Mouse (Mus musculus) macrophage (primary cell): ENCODE measurements around the gene Kyat1. TPM values are rescaled to one million over a fixed set of nuclear protein-coding genes. Genes with fewer than 3 reads are reported as not detected.
"Not testable (repeated sequence)": the region's sequence is repeated elsewhere in the genome, so short reads cannot be mapped to it uniquely, and the experiment has no call there.

ENCODE experiments used
- H3K27ac ChIP-seq: fragments of 350-480 bp; formaldehyde crosslinking; 2 replicates; pipeline ENCODE4 v1.9.0; 2021
- H3K36me3 ChIP-seq: fragments of 350-480 bp; formaldehyde crosslinking; 2 replicates; pipeline ENCODE4 v1.9.0; 2021; ENCODE audit errors: inconsistent target
- H3K4me3 ChIP-seq: fragments of 350-480 bp; formaldehyde crosslinking; 2 replicates; pipeline ENCODE4 v1.9.0; 2021; ENCODE audit errors: inconsistent target
- H3K79me2 ChIP-seq: fragments of 350-480 bp; formaldehyde crosslinking; 2 replicates; pipeline ENCODE4 v1.9.0; 2021; ENCODE audit errors: inconsistent target
- WGBS: methylation state at CpG from one replicate; pipeline ENCODE4 v1.1.7; 2026; ENCODE audit warnings: inconsistent platforms; ENCODE audit not compliant: missing documents; 5-methylcytosine and 5-hydroxymethylcytosine counted together
- polyA plus RNA-seq: library from polyadenylated mRNA; stranded (reverse); fragments of 250-400 nt; gene quantifications from 3 replicates; pipeline ENCODE4 v1.2.4, GENCODE M21; 2018; ENCODE audit warnings: inconsistent platforms

Kyat1 gene
- polyA plus RNA-seq, 1 experiment from 2014 or later: 3.0 TPM

GRCm38 (mm10) chr2:30203439-30203838, 2.2 kb downstream of the Kyat1 start:
- Histone ChIP-seq H3K36me3 (no peaks in the 10 kb centered on the region), H3K4me3 (no peak overlapping the region), H3K27ac (no peak overlapping the region), H3K79me2 (no peaks in the 10 kb centered on the region)
- 73% methylated on average over 7 of the region's 7 CpGs for WGBS

GRCm38 (mm10) chr2:30200388-30200925, 5.2 kb downstream of the Kyat1 start:
- Histone ChIP-seq H3K27ac (no peak overlapping the region), H3K4me3 (no peak overlapping the region), H3K36me3 (no peaks in the 10 kb centered on the region), H3K79me2 (no peaks in the 10 kb centered on the region)
- 80% methylated on average over 5 of the region's 5 CpGs for WGBS

DNA sequence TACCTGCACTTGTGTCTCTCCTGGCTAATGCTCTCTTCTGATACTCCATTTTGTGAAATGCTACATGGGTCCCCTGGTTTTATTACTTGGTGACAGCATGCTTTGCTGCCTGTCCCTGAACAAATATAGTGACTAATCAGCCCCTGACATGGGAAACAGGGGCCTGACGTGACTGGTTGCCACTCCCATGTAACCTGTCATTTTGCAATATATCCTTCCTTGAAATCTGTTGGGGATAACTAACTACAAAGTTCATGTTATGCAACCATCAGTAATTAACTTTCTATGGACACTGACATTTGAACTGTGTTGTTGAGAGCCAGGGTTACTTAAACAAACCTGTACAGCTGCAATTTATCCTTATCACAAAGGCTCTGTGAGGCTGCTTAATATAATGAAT, 5.7 kb downstream of the Kyat1 start:
- Histone ChIP-seq H3K36me3 (no peaks in the 10 kb centered on the region), H3K79me2 (no peaks in the 10 kb centered on the region), H3K27ac (no peak overlapping the region), H3K4me3 (no peak overlapping the region)
- 57% methylated on average over 1 of the region's 1 CpGs for WGBS

GRCm38 (mm10) chr2:30198021-30198420, 7.6 kb downstream of the Kyat1 start:
- 92% methylated on average over 4 of the region's 4 CpGs for WGBS
- Histone ChIP-seq H3K79me2 (no peaks in the 10 kb centered on the region), H3K27ac (no peak overlapping the region), H3K36me3 (no peaks in the 10 kb centered on the region), H3K4me3 (no peak overlapping the region)

DNA sequence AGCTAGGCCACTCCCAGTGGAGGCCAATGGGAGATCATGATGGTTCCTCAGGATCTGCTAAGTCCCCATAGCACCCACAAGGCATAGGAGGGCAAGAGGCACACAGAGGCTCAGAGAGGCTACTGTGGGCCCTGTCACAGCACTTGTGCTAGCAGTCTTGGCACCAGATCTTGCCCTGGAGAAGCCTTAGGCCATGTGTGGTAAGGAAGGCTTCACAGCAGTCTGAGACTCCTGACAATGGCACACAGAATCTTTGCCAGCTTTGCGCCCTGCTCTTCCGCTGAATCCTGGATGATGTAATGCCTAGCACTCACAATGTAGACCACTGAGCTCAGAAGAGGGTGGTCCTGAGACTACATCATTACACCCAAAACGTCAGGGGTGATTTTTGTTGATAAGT, 11.0 kb downstream of the Kyat1 start:
- Histone ChIP-seq H3K4me3 (no peak overlapping the region), H3K27ac (no peak overlapping the region), H3K36me3 (no peaks in the 10 kb centered on the region), H3K79me2 (no peaks in the 10 kb centered on the region)
- WGBS: 97% methylated on average over 3 of the region's 3 CpGs

DNA sequence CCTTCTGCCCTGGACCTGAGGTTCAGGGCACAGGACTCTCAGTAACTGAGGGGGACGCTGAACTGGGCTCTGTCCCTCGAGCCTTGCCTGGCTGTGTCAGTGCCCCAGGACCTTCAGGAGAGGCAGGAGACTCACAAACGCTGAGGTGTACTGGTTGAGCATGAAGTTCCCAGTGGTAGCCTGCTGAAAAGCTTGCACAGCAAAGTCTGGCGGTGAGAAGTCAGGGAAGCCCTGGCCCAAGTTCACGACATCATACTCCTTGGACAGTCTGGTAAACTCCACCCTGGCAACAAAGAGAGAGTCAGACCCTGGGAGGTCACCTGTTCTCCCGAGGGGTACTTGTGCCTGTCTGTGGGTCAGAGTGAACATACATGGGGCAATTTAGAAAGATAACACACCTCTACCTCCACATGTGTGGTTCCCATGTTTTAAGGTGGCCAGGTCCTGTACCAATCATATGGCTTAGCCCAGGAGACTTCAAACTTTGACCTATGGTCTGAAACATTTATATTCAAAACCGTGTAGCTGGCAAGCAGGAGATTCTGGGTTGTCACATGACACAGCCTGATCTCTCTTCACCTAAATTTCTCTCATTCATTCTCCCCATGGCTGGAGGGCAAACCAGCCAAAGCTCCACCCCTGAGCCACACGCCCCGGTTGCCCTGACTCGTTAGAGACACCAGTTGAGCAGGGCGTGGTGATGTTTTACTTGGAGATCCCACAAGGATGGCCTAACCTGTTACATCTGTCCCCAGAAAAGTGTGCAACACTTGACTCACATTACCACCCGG, 13.7 kb downstream of the Kyat1 start:
- Histone ChIP-seq H3K4me3 (no peak overlapping the region), H3K27ac (no peak overlapping the region), H3K79me2 (no peaks in the 10 kb centered on the region), H3K36me3 (no peaks in the 10 kb centered on the region)
- WGBS: 95% methylated on average over 12 of the region's 12 CpGs

DNA sequence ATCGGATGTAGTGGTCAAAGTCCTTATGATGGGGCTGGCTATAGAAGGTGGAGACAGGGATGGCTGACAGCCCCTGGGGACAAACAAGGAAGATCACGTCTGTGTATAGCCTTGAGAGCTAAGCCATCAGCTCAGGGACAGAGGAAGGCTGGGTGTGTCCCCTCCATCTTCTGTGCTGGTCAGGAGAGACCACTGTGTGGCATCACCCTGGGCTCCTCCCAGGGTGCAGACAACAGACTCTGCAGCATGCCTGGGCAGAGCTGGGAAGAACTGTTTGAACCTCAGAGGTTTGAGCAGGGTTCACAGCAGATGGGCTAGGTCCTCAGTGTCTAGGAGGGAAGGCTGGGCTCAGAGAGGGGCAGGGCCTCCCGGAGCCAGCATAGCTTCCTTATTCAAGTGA, 20.0 kb downstream of the Kyat1 start:
- Histone ChIP-seq H3K79me2 (no peaks in the 10 kb centered on the region), H3K4me3 (no peak overlapping the region), H3K27ac (no peak overlapping the region), H3K36me3 (no peaks in the 10 kb centered on the region)
- 95% methylated on average over 3 of the region's 3 CpGs for WGBS

DNA sequence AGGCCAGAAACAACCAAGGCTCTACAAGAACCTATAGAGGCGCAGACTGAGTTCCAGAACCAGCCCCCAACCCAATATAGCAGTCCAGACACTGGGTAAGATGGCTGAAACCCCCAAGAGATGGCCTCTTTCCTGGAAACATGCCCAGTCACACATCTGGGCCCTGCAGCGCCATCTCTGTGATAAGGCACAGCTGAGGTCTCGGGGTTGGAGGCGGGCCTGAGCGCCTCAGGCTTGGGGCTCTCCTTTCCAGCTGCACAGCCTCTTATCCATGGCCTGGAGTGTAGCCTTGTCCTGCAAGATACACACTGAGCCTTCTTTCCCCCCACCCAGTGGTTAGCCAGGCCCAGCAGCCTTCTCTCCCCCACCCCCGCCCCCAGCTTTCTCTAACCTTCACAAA, 20.4 kb downstream of the Kyat1 start:
- Histone ChIP-seq H3K36me3 (no peaks in the 10 kb centered on the region), H3K4me3 (no peak overlapping the region), H3K79me2 (no peaks in the 10 kb centered on the region), H3K27ac (no peak overlapping the region)
- WGBS: 98% methylated on average over 5 of the region's 6 CpGs

DNA sequence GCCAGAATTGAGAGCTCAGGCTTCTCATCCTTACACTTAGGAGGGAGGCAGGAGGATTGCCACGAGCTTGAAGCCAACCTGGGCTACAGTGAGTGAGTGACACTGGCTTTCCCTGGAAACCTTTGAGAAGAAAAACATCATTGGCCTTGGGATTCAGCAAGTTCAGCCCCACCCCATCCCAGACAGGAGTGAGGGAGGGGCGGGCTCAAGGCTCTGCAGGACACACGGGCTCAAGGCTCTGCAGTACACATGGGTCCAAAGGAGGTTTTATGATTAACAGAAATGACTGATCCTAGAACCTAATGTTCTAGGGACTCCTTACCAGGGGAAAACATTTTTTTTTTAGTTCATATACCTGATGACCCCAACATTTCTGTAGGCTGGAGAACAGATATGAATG, 21.9 kb downstream of the Kyat1 start:
- no peak overlapping the region for H3K4me3 ChIP-seq
- H3K36me3 ChIP-seq: no peaks in the 10 kb centered on the region
- H3K79me2 ChIP-seq: no peaks in the 10 kb centered on the region
- no peak overlapping the region for H3K27ac ChIP-seq
- whole genome bisulfite sequencing: 98% methylated on average over 3 of the region's 3 CpGs

DNA sequence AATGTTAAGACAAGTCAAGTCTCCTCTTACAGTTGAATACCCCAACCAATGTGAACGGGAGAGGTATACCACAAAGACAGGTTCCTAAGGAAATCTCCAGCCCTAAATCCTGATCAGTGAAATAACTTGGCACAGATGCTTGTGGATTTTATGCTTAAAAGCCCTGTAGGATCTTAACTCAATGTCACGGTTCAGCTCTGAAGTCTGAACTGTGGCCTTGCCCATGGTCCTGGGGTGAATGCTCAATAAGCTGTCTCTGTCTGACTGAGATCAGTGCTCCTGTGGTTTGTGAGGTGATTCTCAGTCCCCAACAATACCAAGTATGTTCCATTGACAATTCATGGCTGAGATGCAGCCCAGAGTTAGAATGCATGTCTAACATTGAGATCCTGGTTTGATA, 23.2 kb downstream of the Kyat1 start:
- 96% methylated on average over 2 of the region's 2 CpGs for WGBS
- Histone ChIP-seq H3K79me2 (no peaks in the 10 kb centered on the region), H3K4me3 (no peak overlapping the region), H3K27ac (no peak overlapping the region), H3K36me3 (no peaks in the 10 kb centered on the region)

GRCm38 (mm10) chr2:30178711-30179110, 26.9 kb downstream of the Kyat1 start:
- peaks cover 27% of the 10 kb centered on the region; the same call in 1 of the 2 replicates for H3K36me3 ChIP-seq
- not testable (repeated sequence) for H3K4me3 ChIP-seq, H3K27ac ChIP-seq, H3K79me2 ChIP-seq
- WGBS: 47% methylated on average over 7 of the region's 7 CpGs

DNA sequence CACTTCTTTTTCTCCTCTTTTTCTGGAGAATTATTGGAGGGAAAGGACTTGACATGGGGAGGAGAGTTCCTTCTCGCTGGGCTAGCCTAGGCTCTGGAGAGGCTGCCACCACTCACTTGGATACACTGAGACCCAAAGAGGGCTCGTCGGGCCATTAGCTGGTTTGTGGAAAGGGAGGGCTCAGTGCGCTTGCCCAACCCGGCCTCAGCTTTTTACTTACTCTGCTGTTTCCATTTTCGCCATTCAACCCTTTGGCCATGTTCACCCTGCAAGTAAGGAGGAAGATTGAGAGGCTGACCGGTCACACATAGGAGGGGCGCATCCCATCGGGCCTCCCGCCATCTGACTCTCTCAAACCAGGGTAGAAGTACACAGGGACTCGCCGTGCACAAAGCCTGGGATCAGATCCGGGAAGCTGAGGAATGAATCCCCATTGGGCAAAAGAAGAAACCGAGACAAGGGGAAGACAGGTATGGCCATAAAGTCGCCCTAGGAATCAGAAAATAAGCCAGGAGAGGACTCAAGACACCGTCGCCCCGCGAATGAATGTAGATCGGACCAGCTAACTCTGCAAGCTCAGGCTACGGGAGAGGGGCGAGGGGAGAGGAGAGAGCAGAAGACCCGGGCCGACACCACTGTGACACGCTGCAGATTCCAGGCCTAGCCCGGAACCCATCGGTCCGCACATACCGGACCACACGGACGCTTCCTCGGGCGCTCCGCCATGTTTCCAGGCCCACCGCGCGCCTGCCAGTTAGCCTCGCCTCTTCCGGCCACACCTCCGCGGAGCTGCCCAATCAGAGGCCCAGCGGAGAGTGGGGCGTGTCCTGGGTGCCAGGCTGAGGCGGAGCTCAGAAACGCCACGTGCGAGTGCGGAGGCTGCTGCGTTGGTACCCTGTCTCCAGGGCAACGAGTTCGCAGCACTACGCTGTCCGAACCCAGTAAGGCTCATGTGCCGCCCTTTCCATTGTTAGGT, 27.7 kb downstream of the Kyat1 start, which contains the start of gene Spout1:
Gene Spout1, minus strand, starts transcription at position 760 of the 976 bp plus-strand sequence.
- Histone ChIP-seq H3K79me2 (no peaks in the 10 kb centered on the region), H3K27ac (peak within 1 kb of the TSS; percentile 47), H3K36me3 (peaks cover 31% of the 10 kb centered on the region; the same call in 1 of the 2 replicates), H3K4me3 (peak within 1 kb of the TSS; percentile 86)
- 2% methylated on average over 54 of the region's 54 CpGs for WGBS

DNA sequence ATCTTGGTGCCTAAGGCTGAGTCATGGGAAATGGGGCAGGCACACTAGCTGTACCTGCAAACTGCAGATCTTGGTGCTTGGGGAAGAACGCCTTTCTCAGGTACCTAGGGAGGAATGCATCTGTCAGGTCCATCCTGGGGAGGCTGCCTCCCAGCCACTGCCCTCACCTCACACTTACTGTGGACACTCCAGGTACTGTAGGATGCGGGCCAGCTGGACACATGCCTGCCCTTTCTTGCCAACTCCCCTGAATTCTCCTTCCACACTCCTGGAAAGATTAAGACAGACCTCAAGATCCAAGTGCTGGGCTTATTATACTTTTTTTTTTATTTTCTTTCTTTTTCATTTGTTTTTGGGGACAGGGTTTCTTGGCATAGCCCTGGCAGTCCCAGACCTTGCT, 29.1 kb downstream of the Kyat1 start:
- Histone ChIP-seq H3K4me3 (no peak overlapping the region), H3K79me2 (no peaks in the 10 kb centered on the region), H3K36me3 (peaks cover 31% of the 10 kb centered on the region; the same call in 1 of the 2 replicates), H3K27ac (no peak overlapping the region)
- WGBS: 91% methylated on average over 2 of the region's 2 CpGs

DNA sequence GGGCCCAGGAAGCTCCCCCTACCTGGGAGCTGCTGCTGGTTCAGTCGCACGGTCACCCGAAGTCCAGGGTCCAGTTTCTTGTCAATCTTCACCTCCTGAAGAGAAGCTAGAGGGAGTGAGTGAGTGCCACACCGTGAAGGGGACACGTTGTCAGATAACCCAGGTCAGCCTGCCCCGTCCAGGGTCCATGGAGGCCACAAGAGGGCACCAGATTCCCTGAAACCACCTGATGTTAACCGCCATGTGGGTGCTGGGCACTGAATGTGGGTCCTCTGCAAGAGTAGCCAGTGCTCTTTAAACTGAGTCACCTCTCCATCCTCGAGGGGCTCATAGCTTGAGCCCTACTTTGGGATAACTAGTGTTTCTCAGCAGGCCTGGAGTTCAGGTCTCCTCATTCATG, 29.8 kb downstream of the Kyat1 start:
- H3K4me3 ChIP-seq: no peak overlapping the region
- no peak overlapping the region for H3K27ac ChIP-seq
- 96% methylated on average over 8 of the region's 8 CpGs for WGBS
- no peaks in the 10 kb centered on the region for H3K79me2 ChIP-seq
- peaks cover 31% of the 10 kb centered on the region; the same call in 1 of the 2 replicates for H3K36me3 ChIP-seq
